Mouse (Mus musculus): ENCODE measurements at regions not wholly inside any gene's neighbourhood (a gene's known extent, or its start where the extent isn't known, plus 50 kb on each side); places are given as distances from the start of the nearest gene placed in this dataset.

- no peak overlapping the region for H3K27ac ChIP-seq (ENCODE audit: insufficient read depth, low read length)
- TF ChIP-seq CTCF (IDR thresholded peaks at IDR 0.05; ENCODE audit: borderline replicate concordance, insufficient read depth, low read length) (no peak), POLR2A (IDR thresholded peaks at IDR 0.05; ENCODE audit: low read depth, low read length) (no peak)
Measured at GRCm38 (mm10) chr9:61125769-61126168, 246.4 kb upstream of the Tle3 start.

DNA sequence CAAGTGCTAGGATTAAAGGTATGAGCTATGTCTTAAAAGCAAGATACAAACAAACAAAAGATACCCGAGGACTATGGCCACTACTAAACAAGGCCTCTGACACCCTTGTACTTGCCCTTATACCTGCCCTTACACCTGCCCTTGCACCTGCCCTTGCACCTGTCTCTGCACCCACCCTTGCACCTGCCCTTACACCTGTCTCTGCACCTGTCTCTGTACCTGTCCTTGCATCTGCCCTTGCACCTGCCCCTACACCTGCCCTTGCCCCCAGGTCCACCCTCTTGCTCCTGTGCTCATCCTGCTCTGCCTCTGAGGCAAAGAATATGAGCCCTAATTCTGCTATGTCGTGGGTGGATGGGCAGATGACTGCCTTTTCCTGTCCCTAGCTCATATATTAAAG lies 244.1 kb upstream of the Tle3 start:
- H3K4me3 ChIP-seq (ENCODE audit: insufficient read depth, low read length), result no peak overlapping the region
- TF ChIP-seq POLR2A (IDR thresholded peaks at IDR 0.05; ENCODE audit: low read depth, low read length), result no peak
- TF ChIP-seq CTCF (IDR thresholded peaks at IDR 0.05; ENCODE audit: borderline replicate concordance, insufficient read depth, low read length), result no peak
- H3K27ac ChIP-seq (ENCODE audit: insufficient read depth, low read length), result no peak overlapping the region
- H3K4me1 ChIP-seq (ENCODE audit: control insufficient read depth, insufficient read depth, low read length), result no peaks in the 10 kb centered on the region

More at GRCm38 (mm10) chr9:61125769-61126168, 246.4 kb upstream of the Tle3 start:
- H3K4me1 ChIP-seq (ENCODE audit: control insufficient read depth, insufficient read depth, low read length), result no peaks in the 10 kb centered on the region
- H3K4me3 ChIP-seq (ENCODE audit: insufficient read depth, low read length), result no peak overlapping the region

GRCm38 (mm10) chr9:61129186-61129585 lies 243.0 kb upstream of the Tle3 start:
- TF ChIP-seq CTCF (IDR thresholded peaks at IDR 0.05; ENCODE audit: borderline replicate concordance, insufficient read depth, low read length), result no peak
- Histone ChIP-seq H3K4me1 (ENCODE audit: control insufficient read depth, insufficient read depth, low read length) (no peaks in the 10 kb centered on the region), H3K4me3 (ENCODE audit: insufficient read depth, low read length) (no peak overlapping the region), H3K27ac (ENCODE audit: insufficient read depth, low read length) (no peak overlapping the region)

GRCm38 (mm10) chr9:61130877-61131276 lies 241.3 kb upstream of the Tle3 start:
- Histone ChIP-seq H3K27ac (ENCODE audit: insufficient read depth, low read length) (no peak overlapping the region), H3K4me1 (ENCODE audit: control insufficient read depth, insufficient read depth, low read length) (no peaks in the 10 kb centered on the region), H3K4me3 (ENCODE audit: insufficient read depth, low read length) (no peak overlapping the region)
- TF ChIP-seq POLR2A (IDR thresholded peaks at IDR 0.05; ENCODE audit: low read depth, low read length) (no peak), CTCF (IDR thresholded peaks at IDR 0.05; ENCODE audit: borderline replicate concordance, insufficient read depth, low read length) (no peak)

DNA sequence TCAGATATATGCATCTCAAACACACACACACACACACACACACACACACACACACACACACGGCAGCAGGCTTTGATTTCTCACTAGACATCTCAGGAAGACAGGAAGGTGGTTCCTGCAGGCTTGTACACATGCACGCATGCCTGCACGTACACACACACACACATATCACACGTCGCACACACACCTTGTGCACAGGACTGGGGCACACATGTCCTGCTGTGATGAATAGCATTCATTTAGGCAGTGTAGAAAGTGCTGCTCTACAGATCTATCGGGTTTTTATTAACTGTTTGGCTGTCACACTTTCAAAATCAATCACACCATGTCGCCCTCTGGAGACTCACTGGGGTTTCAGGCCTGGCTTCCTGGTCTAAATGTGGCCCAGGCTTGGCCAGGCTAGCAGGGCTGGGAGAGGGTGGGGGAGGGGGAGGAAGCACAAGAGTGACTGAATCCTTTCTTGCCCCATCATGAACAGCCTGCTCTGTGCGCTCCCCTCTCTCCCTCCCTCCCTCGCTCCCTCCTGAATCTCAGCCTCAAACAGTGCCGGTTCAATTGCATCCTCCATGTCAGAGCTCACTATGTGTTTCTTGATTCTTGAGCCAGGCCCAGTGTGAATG lies 236.8 kb upstream of the Tle3 start:
- Histone ChIP-seq H3K4me3 (ENCODE audit: insufficient read depth, low read length) (no peak overlapping the region), H3K4me1 (ENCODE audit: control insufficient read depth, insufficient read depth, low read length) (no peaks in the 10 kb centered on the region), H3K27ac (ENCODE audit: insufficient read depth, low read length) (no peak overlapping the region)
- TF ChIP-seq POLR2A (IDR thresholded peaks at IDR 0.05; ENCODE audit: low read depth, low read length), result no peak
- no peak for TF ChIP-seq CTCF (IDR thresholded peaks at IDR 0.05; ENCODE audit: borderline replicate concordance, insufficient read depth, low read length)

GRCm38 (mm10) chr9:61135917-61136316 lies 236.2 kb upstream of the Tle3 start:
- Histone ChIP-seq H3K4me3 (ENCODE audit: insufficient read depth, low read length) (no peak overlapping the region), H3K27ac (ENCODE audit: insufficient read depth, low read length) (no peak overlapping the region), H3K4me1 (ENCODE audit: control insufficient read depth, insufficient read depth, low read length) (no peaks in the 10 kb centered on the region)
- TF ChIP-seq POLR2A (IDR thresholded peaks at IDR 0.05; ENCODE audit: low read depth, low read length), result no peak
- TF ChIP-seq CTCF (IDR thresholded peaks at IDR 0.05; ENCODE audit: borderline replicate concordance, insufficient read depth, low read length), result no peak

DNA sequence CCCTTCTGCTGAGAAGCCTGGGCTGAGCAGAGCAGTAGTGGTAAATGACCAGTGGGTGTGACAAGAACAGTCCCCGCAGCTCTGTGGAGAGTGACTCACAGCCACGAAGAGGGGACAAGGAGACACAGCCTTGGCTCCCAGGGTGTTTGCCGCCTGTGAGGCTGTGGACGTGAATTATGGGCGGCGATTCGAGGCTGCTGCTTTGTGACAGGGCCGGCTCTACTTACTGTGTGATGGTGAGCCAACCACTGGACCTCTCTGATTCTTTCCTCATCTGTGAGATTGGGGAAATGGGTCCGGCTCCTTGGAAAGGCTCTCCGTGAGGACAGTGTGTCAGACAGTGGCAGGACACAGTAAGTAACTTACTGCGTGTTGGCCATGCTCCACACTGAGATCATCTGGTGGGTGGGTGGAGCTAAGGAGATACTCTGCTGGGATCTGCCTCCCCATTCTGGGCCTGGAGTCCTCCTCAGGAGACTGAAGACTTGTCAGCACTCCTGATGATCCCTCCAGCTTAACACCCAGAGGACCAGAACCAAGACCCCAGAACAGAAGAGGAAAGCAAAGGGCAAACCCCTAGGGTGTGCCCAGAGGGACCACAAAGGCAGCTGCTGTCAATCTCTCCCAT lies 233.3 kb upstream of the Tle3 start:
- Histone ChIP-seq H3K4me3 (ENCODE audit: insufficient read depth, low read length) (no peak overlapping the region), H3K4me1 (ENCODE audit: control insufficient read depth, insufficient read depth, low read length) (no peaks in the 10 kb centered on the region), H3K27ac (ENCODE audit: insufficient read depth, low read length) (no peak overlapping the region)
- TF ChIP-seq POLR2A (IDR thresholded peaks at IDR 0.05; ENCODE audit: low read depth, low read length), result no peak
- no peak for TF ChIP-seq CTCF (IDR thresholded peaks at IDR 0.05; ENCODE audit: borderline replicate concordance, insufficient read depth, low read length)

- no peak for TF ChIP-seq POLR2A (IDR thresholded peaks at IDR 0.05; ENCODE audit: low read depth, low read length)
- TF ChIP-seq CTCF (IDR thresholded peaks at IDR 0.05; ENCODE audit: borderline replicate concordance, insufficient read depth, low read length), result no peak
- H3K4me3 ChIP-seq (ENCODE audit: insufficient read depth, low read length), result no peak overlapping the region
- no peak overlapping the region for H3K27ac ChIP-seq (ENCODE audit: insufficient read depth, low read length)
- no peaks in the 10 kb centered on the region for H3K4me1 ChIP-seq (ENCODE audit: control insufficient read depth, insufficient read depth, low read length)
Measured at GRCm38 (mm10) chr9:61143101-61143500, 229.1 kb upstream of the Tle3 start.

- H3K27ac ChIP-seq (ENCODE audit: insufficient read depth, low read length), result no peak overlapping the region
- no peak overlapping the region for H3K4me3 ChIP-seq (ENCODE audit: insufficient read depth, low read length)
- H3K4me1 ChIP-seq (ENCODE audit: control insufficient read depth, insufficient read depth, low read length), result no peaks in the 10 kb centered on the region
- TF ChIP-seq CTCF (IDR thresholded peaks at IDR 0.05; ENCODE audit: borderline replicate concordance, insufficient read depth, low read length) (no peak), POLR2A (IDR thresholded peaks at IDR 0.05; ENCODE audit: low read depth, low read length) (no peak)
Measured at GRCm38 (mm10) chr9:61144685-61145318, 227.4 kb upstream of the Tle3 start.

DNA sequence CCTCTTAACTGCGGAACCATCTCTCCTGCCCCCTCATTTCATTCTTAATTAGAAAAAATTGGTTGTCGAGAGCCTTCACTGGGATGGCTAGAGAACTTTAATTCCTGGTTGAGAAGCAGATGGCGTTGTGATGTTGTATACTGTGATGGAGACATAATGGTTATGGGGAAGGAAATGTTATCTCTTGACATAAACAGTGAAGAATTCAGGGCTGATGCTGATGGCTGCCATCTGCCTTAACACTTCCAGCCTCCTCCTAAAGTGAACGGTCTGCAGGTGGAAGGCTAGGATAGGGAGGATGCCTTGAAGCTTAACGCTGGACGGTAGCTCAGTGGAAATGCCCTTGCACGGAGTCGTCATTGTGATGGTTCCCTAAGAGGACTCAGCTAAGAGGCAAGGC lies 226.4 kb upstream of the Tle3 start:
- Histone ChIP-seq H3K4me1 (ENCODE audit: control insufficient read depth, insufficient read depth, low read length) (no peaks in the 10 kb centered on the region), H3K4me3 (ENCODE audit: insufficient read depth, low read length) (no peak overlapping the region), H3K27ac (ENCODE audit: insufficient read depth, low read length) (no peak overlapping the region)
- TF ChIP-seq CTCF (IDR thresholded peaks at IDR 0.05; ENCODE audit: borderline replicate concordance, insufficient read depth, low read length) (no peak), POLR2A (IDR thresholded peaks at IDR 0.05; ENCODE audit: low read depth, low read length) (no peak)

Data from embryonic fibroblast, embryonic 13.5 days (primary cell).